Mouse (Mus musculus): ENCODE data around the gene Atf1. TPM values are rescaled to one million over a fixed set of nuclear protein-coding genes. Genes with fewer than 3 reads are reported as not detected.

Gene Atf1
- polyA plus RNA-seq, 1 experiment from 2014 or later, result 14.4 TPM

DNA sequence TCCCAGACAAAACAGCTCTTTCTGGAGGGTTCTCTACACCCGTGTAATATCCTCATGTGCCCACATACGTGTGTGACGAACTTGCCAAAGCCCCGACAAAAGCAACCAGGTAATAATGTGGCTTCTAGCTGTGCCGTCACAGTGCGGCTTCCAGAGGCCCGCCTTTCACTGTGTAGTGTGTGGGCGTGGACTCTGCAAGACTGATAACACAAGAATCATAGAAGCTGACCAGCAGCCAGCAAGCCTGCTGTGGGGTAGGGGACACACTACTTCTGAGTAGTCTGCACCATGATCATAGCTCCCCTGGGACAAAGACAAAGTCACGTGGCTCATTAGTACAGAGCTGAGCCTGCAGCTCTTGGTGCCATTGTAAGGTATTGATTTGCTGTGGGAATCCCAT, 41.4 kb upstream of the Atf1 start:
- WGBS, result 88% methylated on average over 9 of the region's 9 CpGs
- Histone ChIP-seq H3K4me2 (ENCODE audit: low read length) (no peak overlapping the region), H3K9ac (replicated peaks; ENCODE audit: low read length) (no peak overlapping the region), H3K27me3 (ENCODE audit: control insufficient read depth, insufficient read depth, low read length) (no peaks in the 10 kb centered on the region), H3K9me3 (ENCODE audit: control insufficient read depth, low read length) (no peaks in the 10 kb centered on the region), H3K4me3 (replicated peaks; ENCODE audit: low read depth, low read length) (no peak overlapping the region), H3K4me1 (ENCODE audit: control insufficient read depth, insufficient read depth, low read length) (no peaks in the 10 kb centered on the region), H3K27ac (replicated peaks; ENCODE audit: low read depth, low read length) (no peak overlapping the region), H3K36me3 (ENCODE audit: control insufficient read depth, insufficient read depth, low read length) (peaks cover 94% of the 10 kb centered on the region)
- DNase-seq (no peak), ATAC-seq (ENCODE audit: low FRiP score, low TSS enrichment) (no peak)

DNA sequence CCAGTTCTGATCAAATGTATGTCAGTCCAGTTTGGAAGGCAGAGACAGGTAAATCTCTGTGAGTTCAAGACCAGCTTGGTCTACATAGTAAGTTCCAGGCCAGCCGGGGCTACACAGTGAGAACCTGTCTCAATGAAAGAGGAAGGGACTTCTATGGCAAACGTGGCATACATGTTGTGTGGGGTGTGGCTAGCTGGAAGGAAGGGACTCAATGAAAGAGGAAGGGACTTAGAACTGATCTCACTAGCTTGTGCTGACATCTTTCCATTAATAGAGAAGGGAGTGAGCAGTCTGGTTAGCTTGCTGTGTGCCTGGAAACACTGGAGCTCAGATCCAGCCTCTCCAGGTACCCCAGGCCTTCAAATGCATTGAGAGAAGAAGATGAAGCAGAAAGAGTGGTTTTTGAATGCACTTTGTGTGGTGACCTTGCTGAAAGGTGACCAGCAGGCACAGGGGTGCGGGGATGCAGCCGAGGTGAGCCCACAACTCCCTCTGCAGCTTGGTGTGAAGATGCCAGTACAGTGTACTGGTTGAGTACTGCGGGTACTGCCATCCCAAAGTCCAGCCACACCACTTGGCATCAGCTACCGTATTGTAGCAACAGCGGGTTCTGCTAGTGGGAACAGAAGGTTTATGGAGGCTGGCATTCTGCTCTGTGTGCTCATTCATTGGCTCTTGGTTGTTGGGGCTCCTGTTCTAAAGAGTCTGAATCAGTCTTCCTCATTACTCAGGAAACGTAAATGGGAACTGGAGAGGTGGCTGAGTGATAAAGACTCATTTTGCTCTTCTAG, 40.5 kb upstream of the Atf1 start:
- no peaks in the 10 kb centered on the region for H3K9me3 ChIP-seq (ENCODE audit: control insufficient read depth, low read length)
- no peaks in the 10 kb centered on the region for H3K27me3 ChIP-seq (ENCODE audit: control insufficient read depth, insufficient read depth, low read length)
- no peak overlapping the region for H3K4me2 ChIP-seq (ENCODE audit: low read length)
- ATAC-seq (ENCODE audit: low FRiP score, low TSS enrichment), result no peak
- no peak overlapping the region for H3K4me3 ChIP-seq (replicated peaks; ENCODE audit: low read depth, low read length)
- DNase-seq, result no peak
- 94% methylated on average over 8 of the region's 8 CpGs for WGBS
- no peaks in the 10 kb centered on the region for H3K4me1 ChIP-seq (ENCODE audit: control insufficient read depth, insufficient read depth, low read length)
- H3K36me3 ChIP-seq (ENCODE audit: control insufficient read depth, insufficient read depth, low read length), result peaks cover 94% of the 10 kb centered on the region
- no peak overlapping the region for H3K27ac ChIP-seq (replicated peaks; ENCODE audit: low read depth, low read length)
- no peak overlapping the region for H3K9ac ChIP-seq (replicated peaks; ENCODE audit: low read length)

DNA sequence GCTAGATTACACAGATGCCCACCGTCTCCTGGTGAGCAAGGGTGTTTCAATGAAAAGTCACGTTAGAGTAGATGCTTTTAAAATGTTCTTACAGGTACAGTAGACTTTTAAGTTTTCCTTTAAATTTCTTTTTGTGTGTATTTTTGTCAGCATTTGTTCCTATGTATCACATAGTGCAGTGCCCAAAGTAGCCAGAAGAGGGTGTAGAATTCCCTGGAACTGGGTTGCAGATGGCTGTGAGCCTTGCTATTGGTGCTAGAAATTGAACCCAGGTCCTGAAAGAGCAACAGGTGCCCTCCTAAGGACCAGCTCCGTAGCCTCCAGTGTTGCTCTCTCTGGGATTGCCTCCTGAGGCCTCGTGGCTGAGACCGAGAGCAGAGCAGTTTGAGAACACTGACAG, 39.1 kb upstream of the Atf1 start:
- WGBS, result 91% methylated on average over 5 of the region's 5 CpGs
- Histone ChIP-seq H3K27ac (replicated peaks; ENCODE audit: low read depth, low read length) (no peak overlapping the region), H3K9ac (replicated peaks; ENCODE audit: low read length) (no peak overlapping the region), H3K27me3 (ENCODE audit: control insufficient read depth, insufficient read depth, low read length) (no peaks in the 10 kb centered on the region), H3K4me3 (replicated peaks; ENCODE audit: low read depth, low read length) (no peak overlapping the region), H3K4me1 (ENCODE audit: control insufficient read depth, insufficient read depth, low read length) (no peaks in the 10 kb centered on the region), H3K9me3 (ENCODE audit: control insufficient read depth, low read length) (no peaks in the 10 kb centered on the region), H3K36me3 (ENCODE audit: control insufficient read depth, insufficient read depth, low read length) (peaks cover 95% of the 10 kb centered on the region), H3K4me2 (ENCODE audit: low read length) (no peak overlapping the region)
- ATAC-seq (ENCODE audit: low FRiP score, low TSS enrichment) (no peak), DNase-seq (peak; percentile 27)

DNA sequence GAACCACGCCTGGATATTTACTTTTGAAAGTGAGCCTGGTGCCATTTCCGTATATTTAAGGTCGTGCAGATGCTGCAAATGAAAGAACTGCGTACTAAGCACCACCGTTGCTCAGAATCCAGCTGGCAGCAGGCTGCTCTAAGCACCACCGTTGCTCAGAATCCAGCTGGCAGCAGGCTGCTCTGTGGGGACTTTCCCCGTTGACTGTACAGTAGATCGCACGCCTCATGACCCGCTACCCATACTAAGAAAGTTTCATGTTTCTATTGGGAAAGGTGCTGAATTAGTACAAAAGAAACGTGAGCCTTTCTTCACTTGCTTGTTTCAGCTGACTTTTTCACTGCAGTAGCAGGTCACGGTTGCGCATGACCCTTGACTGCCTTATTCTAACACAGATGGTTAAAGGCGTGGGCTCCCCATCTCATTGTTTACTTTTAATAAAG, 38.6 kb upstream of the Atf1 start:
- H3K9ac ChIP-seq (replicated peaks; ENCODE audit: low read length), result no peak overlapping the region
- peaks cover 95% of the 10 kb centered on the region for H3K36me3 ChIP-seq (ENCODE audit: control insufficient read depth, insufficient read depth, low read length)
- no peak overlapping the region for H3K4me2 ChIP-seq (ENCODE audit: low read length)
- H3K4me1 ChIP-seq (ENCODE audit: control insufficient read depth, insufficient read depth, low read length), result no peaks in the 10 kb centered on the region
- no peak overlapping the region for H3K27ac ChIP-seq (replicated peaks; ENCODE audit: low read depth, low read length)
- 90% methylated on average over 14 of the region's 14 CpGs for WGBS
- H3K9me3 ChIP-seq (ENCODE audit: control insufficient read depth, low read length), result no peaks in the 10 kb centered on the region
- ATAC-seq (ENCODE audit: low FRiP score, low TSS enrichment), result no peak
- no peaks in the 10 kb centered on the region for H3K27me3 ChIP-seq (ENCODE audit: control insufficient read depth, insufficient read depth, low read length)
- no peak overlapping the region for H3K4me3 ChIP-seq (replicated peaks; ENCODE audit: low read depth, low read length)
- DNase-seq, result no peak

DNA sequence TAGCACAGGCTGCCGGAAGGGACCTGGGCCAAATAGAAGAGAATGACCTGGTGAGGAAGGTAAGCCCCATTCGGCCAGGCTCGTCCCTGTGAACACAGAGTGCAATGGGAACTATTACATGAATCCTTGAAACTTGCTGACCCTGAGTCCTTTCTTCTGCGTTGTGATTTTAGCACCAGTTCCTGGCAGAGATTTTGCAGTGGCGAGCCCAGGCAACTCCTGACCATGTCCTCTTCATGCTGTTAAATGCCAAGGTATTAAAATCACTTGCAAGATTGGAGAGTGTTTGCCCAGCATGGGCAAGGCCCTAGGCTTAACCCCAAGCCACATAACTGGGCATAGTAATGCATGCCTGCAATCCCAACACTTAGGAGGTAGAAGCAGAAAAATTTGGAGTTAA, 37.5 kb upstream of the Atf1 start:
- peaks cover 95% of the 10 kb centered on the region for H3K36me3 ChIP-seq (ENCODE audit: control insufficient read depth, insufficient read depth, low read length)
- H3K4me2 ChIP-seq (ENCODE audit: low read length), result no peak overlapping the region
- 97% methylated on average over 5 of the region's 5 CpGs for WGBS
- ATAC-seq (ENCODE audit: low FRiP score, low TSS enrichment), result no peak
- no peaks in the 10 kb centered on the region for H3K27me3 ChIP-seq (ENCODE audit: control insufficient read depth, insufficient read depth, low read length)
- no peak overlapping the region for H3K4me3 ChIP-seq (replicated peaks; ENCODE audit: low read depth, low read length)
- H3K9ac ChIP-seq (replicated peaks; ENCODE audit: low read length), result no peak overlapping the region
- no peaks in the 10 kb centered on the region for H3K9me3 ChIP-seq (ENCODE audit: control insufficient read depth, low read length)
- H3K4me1 ChIP-seq (ENCODE audit: control insufficient read depth, insufficient read depth, low read length), result no peaks in the 10 kb centered on the region
- no peak overlapping the region for H3K27ac ChIP-seq (replicated peaks; ENCODE audit: low read depth, low read length)
- DNase-seq, result no peak

DNA sequence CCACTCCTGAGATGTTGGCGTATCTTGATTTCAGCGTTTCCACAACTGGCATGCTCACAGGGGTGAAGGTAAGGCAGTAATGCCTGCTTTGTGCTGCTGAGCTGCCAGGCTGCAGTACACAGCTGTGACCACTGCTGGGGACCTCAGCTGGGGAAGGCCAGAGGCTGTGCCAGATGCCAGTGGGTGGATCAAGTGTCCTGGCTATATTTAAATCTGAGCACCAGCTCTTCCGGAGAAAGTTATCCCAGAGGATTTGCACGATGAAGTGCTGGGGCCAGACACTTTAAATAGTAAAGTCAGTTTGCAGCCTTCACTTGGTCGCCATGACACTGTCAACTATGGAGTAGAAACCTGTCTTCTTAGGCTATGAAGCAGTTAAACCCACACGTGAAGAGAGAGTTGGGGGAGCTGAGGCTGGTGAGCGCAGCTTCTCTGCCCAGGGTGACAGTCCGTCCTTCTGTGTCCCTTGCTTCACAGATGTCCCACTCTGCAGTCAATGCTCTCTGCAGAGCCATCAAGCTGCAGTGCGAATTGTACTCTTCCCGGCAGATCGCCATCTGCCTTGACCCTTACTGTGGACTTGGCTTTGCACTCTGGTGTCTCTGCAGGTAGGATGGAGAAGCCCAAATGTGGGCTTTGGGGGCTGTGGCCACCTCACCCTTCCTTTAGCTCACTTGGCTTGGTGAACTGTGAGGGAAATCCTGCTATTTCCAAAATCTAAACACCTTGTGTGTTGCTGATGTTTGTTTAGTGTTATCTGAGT, 28.5 kb upstream of the Atf1 start:
- WGBS, result 92% methylated on average over 11 of the region's 11 CpGs
- no peak overlapping the region for H3K4me3 ChIP-seq (replicated peaks; ENCODE audit: low read depth, low read length)
- H3K27ac ChIP-seq (replicated peaks; ENCODE audit: low read depth, low read length), result no peak overlapping the region
- no peaks in the 10 kb centered on the region for H3K27me3 ChIP-seq (ENCODE audit: control insufficient read depth, insufficient read depth, low read length)
- H3K4me2 ChIP-seq (ENCODE audit: low read length), result no peak overlapping the region
- no peak overlapping the region for H3K9ac ChIP-seq (replicated peaks; ENCODE audit: low read length)
- H3K4me1 ChIP-seq (ENCODE audit: control insufficient read depth, insufficient read depth, low read length), result no peaks in the 10 kb centered on the region
- DNase-seq (no peak), ATAC-seq (ENCODE audit: low FRiP score, low TSS enrichment) (no peak)
- peaks cover 91% of the 10 kb centered on the region for H3K36me3 ChIP-seq (ENCODE audit: control insufficient read depth, insufficient read depth, low read length)
- no peaks in the 10 kb centered on the region for H3K9me3 ChIP-seq (ENCODE audit: control insufficient read depth, low read length)

DNA sequence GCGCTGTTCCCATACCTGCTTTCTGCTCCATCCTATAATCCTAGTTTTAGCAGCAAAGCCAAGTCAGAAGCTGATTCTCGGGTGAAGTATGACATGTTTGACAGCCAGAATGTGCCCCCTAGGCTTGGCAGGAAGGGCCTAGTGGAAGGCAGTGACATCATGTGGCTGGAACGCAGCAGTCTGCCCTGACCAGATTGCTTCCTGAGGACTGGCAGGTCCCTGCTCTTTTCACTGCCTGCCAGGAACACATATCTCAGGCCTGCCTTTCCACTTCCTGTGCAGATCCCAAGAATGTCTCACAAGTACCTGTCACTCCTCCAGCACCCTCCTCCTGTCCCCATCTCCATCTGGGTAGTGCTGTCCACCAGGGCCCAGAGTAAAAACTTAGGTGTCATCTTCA, 27.8 kb upstream of the Atf1 start:
- WGBS, result 87% methylated on average over 3 of the region's 3 CpGs
- ATAC-seq (ENCODE audit: low FRiP score, low TSS enrichment) (no peak), DNase-seq (no peak)
- H3K4me1 ChIP-seq (ENCODE audit: control insufficient read depth, insufficient read depth, low read length), result no peaks in the 10 kb centered on the region
- no peak overlapping the region for H3K27ac ChIP-seq (replicated peaks; ENCODE audit: low read depth, low read length)
- H3K9ac ChIP-seq (replicated peaks; ENCODE audit: low read length), result no peak overlapping the region
- H3K9me3 ChIP-seq (ENCODE audit: control insufficient read depth, low read length), result no peaks in the 10 kb centered on the region
- H3K4me3 ChIP-seq (replicated peaks; ENCODE audit: low read depth, low read length), result no peak overlapping the region
- H3K36me3 ChIP-seq (ENCODE audit: control insufficient read depth, insufficient read depth, low read length), result peaks cover 91% of the 10 kb centered on the region
- no peaks in the 10 kb centered on the region for H3K27me3 ChIP-seq (ENCODE audit: control insufficient read depth, insufficient read depth, low read length)
- H3K4me2 ChIP-seq (ENCODE audit: low read length), result no peak overlapping the region

DNA sequence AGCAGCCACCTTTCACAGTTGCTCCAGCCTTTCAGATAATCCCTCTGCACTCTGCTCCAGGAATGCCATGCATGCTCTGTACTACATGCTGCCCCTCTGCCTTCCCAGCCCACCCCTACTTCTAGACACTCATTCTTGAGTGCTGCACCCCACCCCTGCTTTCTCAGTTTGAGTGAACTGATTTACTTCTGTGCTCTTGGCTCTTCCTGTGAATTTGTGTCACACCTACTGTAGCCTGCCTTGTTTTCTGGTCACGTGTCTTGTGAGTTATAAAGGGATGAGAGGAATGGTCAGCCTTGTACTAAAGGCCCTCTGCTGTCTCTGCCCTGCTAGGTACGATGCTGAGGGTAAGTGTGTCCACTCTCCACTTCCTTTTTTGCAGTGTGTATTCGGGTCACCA, 25.8 kb upstream of the Atf1 start:
- Histone ChIP-seq H3K27ac (replicated peaks; ENCODE audit: low read depth, low read length) (no peak overlapping the region), H3K9ac (replicated peaks; ENCODE audit: low read length) (no peak overlapping the region), H3K4me3 (replicated peaks; ENCODE audit: low read depth, low read length) (no peak overlapping the region), H3K9me3 (ENCODE audit: control insufficient read depth, low read length) (no peaks in the 10 kb centered on the region), H3K27me3 (ENCODE audit: control insufficient read depth, insufficient read depth, low read length) (no peaks in the 10 kb centered on the region), H3K4me1 (ENCODE audit: control insufficient read depth, insufficient read depth, low read length) (no peaks in the 10 kb centered on the region), H3K36me3 (ENCODE audit: control insufficient read depth, insufficient read depth, low read length) (peaks cover 91% of the 10 kb centered on the region), H3K4me2 (ENCODE audit: low read length) (no peak overlapping the region)
- ATAC-seq (ENCODE audit: low FRiP score, low TSS enrichment), result no peak
- WGBS, result 92% methylated on average over 3 of the region's 3 CpGs
- no peak for DNase-seq

All from midbrain, embryonic 14.5 days (tissue).